In genomic region chr7:38267006-38267680, GRCm38 (mm10) we compare ENCODE assay signal across 9 mouse cellular contexts. TPM values are rescaled to one million over a fixed set of nuclear protein-coding genes. Genes with fewer than 3 reads are reported as not detected.
A peak's percentile ranks its signal among the peaks of the same experiment; 100 is the strongest.
DNase-seq lines count a peak whose midpoint lies in the region; ATAC-seq and TF ChIP-seq lines count a peak whose summit lies in the region.
"Had no signal": no experiment of that assay in that cellular context is flagged by ENCODE, and none has a peak within 500 bp of the region (broad histone marks: within the 10 kb centered on the region; RNA-seq: fewer than 3 reads in every experiment).

No protein-coding gene starts in this region.

- TF ChIP-seq CTCF in left cerebral cortex, adult 2 months (IDR thresholded peaks at IDR 0.05), result peak; percentile 54
- TF ChIP-seq CTCF in bone marrow, adult 2 months (IDR thresholded peaks at IDR 0.05; ENCODE audit: control insufficient read depth, insufficient read depth, low read length), result peak; percentile 20; the same call in 1 of the 2 replicates

- DNase-seq in left cerebral cortex, adult 2 months (ENCODE audit: extremely low spot score in 1 of 2, low spot score in 2 of 2), result peak in 1 of 2 experiments; percentile 29
- DNase-seq in left cerebral cortex, adult 8-10 months (ENCODE audit: low spot score in 2 of 2), result no peak
- peak; percentile 55 for DNase-seq in ES-E14 (ENCODE audit: low read depth, low spot score)
- peak; percentile 29 for DNase-seq in forelimb bud, embryonic 11.5 days (ENCODE audit: low read depth, low spot score)
- peak; percentile 55 for DNase-seq in kidney, postnatal 14 days
- DNase-seq in neural tube, embryonic 11.5 days (ENCODE audit: low spot score), result peak; percentile 55

- TF ChIP-seq POLR2A in bone marrow, adult 2 months (IDR thresholded peaks at IDR 0.05; ENCODE audit: borderline replicate concordance, control insufficient read depth, low read depth, low read length), result no peak

- WGBS in bone marrow, adult 2 months, result 88% methylated on average over 8 of the region's 8 CpGs
- WGBS in neural tube, embryonic 11.5 days, result 89% methylated on average over 8 of the region's 8 CpGs

- in situ Hi-C loops in ES-E14 (cut with MboI; ENCODE audit: low sequenced_read_pairs in 2 of 2, unreplicated experiment in 2 of 2), result loop anchor here in 1 of 2 experiments (10.0 kb wide), 1 partner anchor 72 kb away; no protein-coding TSS in a partner anchor

- no peak overlapping the region for H3K9ac ChIP-seq in ES-E14 (ENCODE audit: insufficient read depth, low read depth, low read length, poor library complexity, severe bottlenecking)
- H3K9ac ChIP-seq in neural tube, embryonic 11.5 days (ENCODE audit: low read length), result no peak overlapping the region

- intact Hi-C loops in left cerebral cortex, adult 2 months (cut with DNase I), result loop anchor here (1.0 to 10.0 kb wide), 3 partner anchors 65 to 892 kb away; no protein-coding TSS in a partner anchor

- no peak overlapping the region for H3K27ac ChIP-seq in left cerebral cortex, adult 2 months
- no peak overlapping the region for H3K27ac ChIP-seq in ES-E14 (ENCODE audit: insufficient read depth, low read depth, low read length, poor library complexity, severe bottlenecking)
- H3K27ac ChIP-seq in bone marrow, adult 2 months (ENCODE audit: control insufficient read depth, insufficient read depth, low read depth, low read length, poor library complexity), result no peak overlapping the region
- H3K27ac ChIP-seq in neural tube, embryonic 11.5 days (ENCODE audit: low read depth, low read length), result no peak overlapping the region

- H3K9me3 ChIP-seq in ES-E14 (ENCODE audit: control insufficient read depth, insufficient read depth, low read depth, low read length), result no peaks in the 10 kb centered on the region
- H3K9me3 ChIP-seq in neural tube, embryonic 11.5 days (ENCODE audit: control insufficient read depth, low read length), result no peaks in the 10 kb centered on the region

- peaks cover 30% of the 10 kb centered on the region for H3K36me3 ChIP-seq in ES-E14 (ENCODE audit: control insufficient read depth, insufficient read depth, low read length, poor library complexity, severe bottlenecking)
- peaks cover 12% of the 10 kb centered on the region for H3K36me3 ChIP-seq in neural tube, embryonic 11.5 days (ENCODE audit: control insufficient read depth, insufficient read depth, low read length)

- ATAC-seq in neural tube, embryonic 11.5 days (ENCODE audit: insufficient read depth, low FRiP score, low TSS enrichment), result no peak
- ATAC-seq in megakaryocyte-erythroid progenitor cell, adult 5-6 weeks (replicated peaks; ENCODE audit: low FRiP score, low TSS enrichment, poor library complexity, severe bottlenecking), result no peak

- no peak overlapping the region for H3K4me2 ChIP-seq in neural tube, embryonic 11.5 days (ENCODE audit: low read depth)

- no peak overlapping the region for H3K4me3 ChIP-seq in left cerebral cortex, adult 2 months
- H3K4me3 ChIP-seq in ES-E14 (ENCODE audit: insufficient read depth in 1 of 2, low read depth in 1 of 2, low read length in 2 of 2, poor library complexity in 1 of 2, severe bottlenecking in 1 of 2), result no peak overlapping the region
- H3K4me3 ChIP-seq in bone marrow, adult 2 months (replicated peaks; ENCODE audit: control insufficient read depth, low read depth, low read length), result no peak overlapping the region
- no peak overlapping the region for H3K4me3 ChIP-seq in neural tube, embryonic 11.5 days (ENCODE audit: low read depth, low read length)
- H3K4me3 ChIP-seq: erythroblast, embryonic 14.5 days had no signal

- H3K4me1 ChIP-seq in ES-E14 (ENCODE audit: control insufficient read depth in 2 of 2, insufficient read depth in 2 of 2, low read length in 2 of 2, poor library complexity in 1 of 2), result 0 out of 4 replicates have a peak, but pooled peaks cover 0 to 1% of the 10 kb centered on the region in 2 experiments
- H3K4me1 ChIP-seq in bone marrow, adult 2 months (ENCODE audit: control insufficient read depth, insufficient read depth, low read length), result peaks cover 2% of the 10 kb centered on the region; the same call in 1 of the 2 replicates
- H3K4me1 ChIP-seq in neural tube, embryonic 11.5 days (ENCODE audit: control insufficient read depth, insufficient read depth, low read length), result peaks cover 8% of the 10 kb centered on the region; the same call in 1 of the 2 replicates

- no peaks in the 10 kb centered on the region for H3K27me3 ChIP-seq in neural tube, embryonic 11.5 days (ENCODE audit: control insufficient read depth, insufficient read depth, low read length)

TF ChIP-seq in ES-E14, 5 proteins besides CTCF, POLR2A, EP300 and RAD21:
- no peak for TF ChIP-seq HCFC1 (IDR thresholded peaks at IDR 0.05; ENCODE audit: borderline replicate concordance, insufficient read depth, low read length)
- TF ChIP-seq ZC3H11A (IDR thresholded peaks at IDR 0.05; ENCODE audit: borderline replicate concordance, low read depth, low read length), result peak; percentile 38; the same call in 1 of the 2 replicates

RNA-seq across cellular contexts. Expression of gene Pop4, which starts 4.1 kb away (rescaled TPM):
- 10 to 100 TPM; 19.9 to 22.8 TPM for total RNA-seq in left cerebral cortex, adult 2 months (2021)
- 10 to 100 TPM; 22.6 to 25.6 (median 23.6) TPM for total RNA-seq in left cerebral cortex, adult 8-10 months (2022)
- total RNA-seq in ES-E14 (2012; rRNA removed), result 38.8 and 49.8 TPM in 2 replicates
- 8.4 and 24.1 TPM in 2 replicates for polyA plus RNA-seq in bone marrow, adult 2 months (2011; ENCODE audit: insufficient read depth, insufficient read length, low replicate concordance, missing spikeins)
- 94.5 and 95.0 TPM in 2 replicates for polyA plus RNA-seq in neural tube, embryonic 11.5 days (2014; fragmentation: Nextera tagmentation; extraction: Ambion mirVana)
- total RNA-seq in megakaryocyte-erythroid progenitor cell, adult 5-6 weeks (2014; fragmentation: Nextera tagmentation), result 25.7 and 42.9 TPM in 2 replicates
- 50.6 and 65.2 TPM in 2 replicates for total RNA-seq in megakaryocyte-erythroid progenitor cell, adult 5-6 weeks (2017)

RNA-seq across cellular contexts. Expression of gene Plekhf1, which starts 39.3 kb away (rescaled TPM):
- total RNA-seq in left cerebral cortex, adult 2 months (2021), result 1 to 10 TPM; 2.3 to 2.5 TPM
- 1 to 10 TPM; 1.7 to 3.3 (median 2.6) TPM for total RNA-seq in left cerebral cortex, adult 8-10 months (2022)
- total RNA-seq in ES-E14 (2012; rRNA removed), result 3.3 and 4.8 TPM in 2 replicates
- 0.61 and 1.1 TPM in 2 replicates for polyA plus RNA-seq in bone marrow, adult 2 months (2011; ENCODE audit: insufficient read depth, insufficient read length, low replicate concordance, missing spikeins)
- 1.9 and 2.1 TPM in 2 replicates for polyA plus RNA-seq in neural tube, embryonic 11.5 days (2014; fragmentation: Nextera tagmentation; extraction: Ambion mirVana)
- 1.0 TPM in 1 of 2 replicates, not detected in the other for total RNA-seq in megakaryocyte-erythroid progenitor cell, adult 5-6 weeks (2014; fragmentation: Nextera tagmentation)
- 0.38 and 0.42 TPM in 2 replicates for total RNA-seq in megakaryocyte-erythroid progenitor cell, adult 5-6 weeks (2017)

Comparison
In these comparisons a context has a peak if more than half of its experiments do, and no peak if none do; other contexts are left out.
1. DNase-seq: peak in ES-E14 (single experiment), forelimb bud, embryonic 11.5 days (single experiment), kidney, postnatal 14 days (single experiment) and neural tube, embryonic 11.5 days (single experiment); none in left cerebral cortex, adult 8-10 months (0 of 2).